Comparison of ENCODE assay signal across 8 mouse cellular contexts in genomic region chr11:19020371-19020824, GRCm38 (mm10). TPM values are rescaled to one million over a fixed set of nuclear protein-coding genes. Genes with fewer than 3 reads are reported as not detected.
A peak's percentile ranks its signal among the peaks of the same experiment; 100 is the strongest.
DNase-seq lines count a peak whose midpoint lies in the region; ATAC-seq and TF ChIP-seq lines count a peak whose summit lies in the region.

No protein-coding gene starts in this region.

- CTCF ChIA-PET in Patski (lab: Charles Lee) = interaction anchor here (0.8 to 1.0 kb wide), 2 partner anchors 9 to 97 kb away, joined by 3 read pairs; no protein-coding TSS in a partner anchor

- peak overlapping the region; percentile 100 for H3K9ac ChIP-seq in hindbrain, embryonic 14.5 days

- peaks cover 7% of the 10 kb centered on the region for H3K27me3 ChIP-seq in Patski
- no peaks in the 10 kb centered on the region for H3K27me3 ChIP-seq in hindbrain, embryonic 14.5 days (ENCODE audit: control insufficient read depth, insufficient read depth, low read length)

- WGBS in hindbrain, embryonic 14.5 days = under 1% methylated on average over 25 of the region's 25 CpGs

- ATAC-seq in Patski = peak; percentile 80
- peak; percentile 85 for ATAC-seq in hindbrain, embryonic 14.5 days (ENCODE audit: low FRiP score)

- peak overlapping the region; percentile 99 for H3K27ac ChIP-seq in hindbrain, embryonic 14.5 days

- peak overlapping the region; percentile 74 for H3K4me3 ChIP-seq in hindbrain, embryonic 14.5 days (replicated peaks; ENCODE audit: low read length)

- peak overlapping the region; percentile 93 for H3K4me2 ChIP-seq in hindbrain, embryonic 14.5 days (replicated peaks)

- no peaks in the 10 kb centered on the region for H3K9me3 ChIP-seq in hindbrain, embryonic 14.5 days (ENCODE audit: control insufficient read depth, low read length)

- no peak for DNase-seq in Patski (ENCODE audit: low read depth, low spot score)
- DNase-seq in cerebellum, postnatal 14 days = peak; percentile 94 to 96
- peak; percentile 84 to 85 for DNase-seq in frontal cortex, postnatal 36 days (ENCODE audit: low spot score in 2 of 2)
- DNase-seq in hindbrain, embryonic 14.5 days (ENCODE audit: low spot score) = peak; percentile 94
- DNase-seq in left cerebral cortex, adult 11 months (ENCODE audit: low spot score) = peak; percentile 85
- peak; percentile 94 for DNase-seq in lung, postnatal 36 days
- DNase-seq in retina, postnatal 1 day = peak; percentile 98
- DNase-seq in thymus, postnatal 4 days = peak; percentile 67

- H3K4me1 ChIP-seq in hindbrain, embryonic 14.5 days (replicated peaks; ENCODE audit: control insufficient read depth, insufficient read depth, low read length) = peaks cover 12% of the 10 kb centered on the region

- no peak for TF ChIP-seq CTCF in Patski (IDR thresholded peaks at IDR 0.05)

- in situ Hi-C loops in Patski (cut with MboI; ENCODE audit: low pct_unique_long_range_greater_than_20kb) = loop anchor here (10.0 kb wide), 1 partner anchor 1556 kb away; no protein-coding TSS in a partner anchor

- H3K36me3 ChIP-seq in hindbrain, embryonic 14.5 days (replicated peaks; ENCODE audit: control insufficient read depth, insufficient read depth) = peaks cover 4% of the 10 kb centered on the region; the same call in 1 of the 2 replicates

- POLR2A ChIA-PET in Patski (lab: Charles Lee) = no interaction called here

RNA-seq across cellular contexts. Expression of gene Meis1, which starts 1.6 kb away (rescaled TPM):
- polyA plus RNA-seq in Patski (2021) = 2.5 TPM
- polyA plus RNA-seq in hindbrain, embryonic 14.5 days (2014; fragmentation: Nextera tagmentation; extraction: Ambion mirVana) = 171 and 178 TPM in 2 replicates

Comparison
In these comparisons a context has a peak if more than half of its experiments do, and no peak if none do; other contexts are left out.
1. RNA of gene Meis1, which starts 1.6 kb away (polyA plus RNA-seq): 171 to 178 TPM in hindbrain, embryonic 14.5 days; 2.5 TPM in Patski (single experiment); every median in the first group is over 10 times any median in the second.